Mouse (Mus musculus) cerebellum, adult 9-11 months (tissue): ENCODE data around the gene Ccdc105.

Experiments
- DNase-seq: peaks from one replicate; pipeline ENCODE4 v3.0.0; 2022

The Ccdc105 gene

GRCm38 (mm10) chr10:78715156-78715555 lies 37.7 kb downstream of the Ccdc105 start:
- no peak for DNase-seq

- DNase-seq: no peak
These were observed 38.7 kb downstream of the Ccdc105 start for GRCm38 (mm10) chr10:78714129-78714528.

GRCm38 (mm10) chr10:78710706-78711105 lies 42.2 kb downstream of the Ccdc105 start:
- DNase-seq: no peak

GRCm38 (mm10) chr10:78700881-78701280 lies 52.0 kb downstream of the Ccdc105 start:
- DNase-seq: no peak
